Mouse (Mus musculus): ENCODE results near the gene Defb29.

Defb29 gene

GRCm38 (mm10) chr2:152500204-152500862 is 39.6 kb downstream of the Defb29 start:
- no peak for DNase-seq

- no peak for DNase-seq
Observed at GRCm38 (mm10) chr2:152498020-152498419, 41.9 kb downstream of the Defb29 start.

- no peak for DNase-seq
Observed at GRCm38 (mm10) chr2:152493151-152493550, 46.7 kb downstream of the Defb29 start.

GRCm38 (mm10) chr2:152490038-152490437 is 49.9 kb downstream of the Defb29 start, which contains the start of gene Defb22:
TSS of gene Defb22 (minus strand) at chr2:152490138.
- no peak for DNase-seq
